Mouse (Mus musculus) cortical plate, adult 2 months (tissue): ENCODE results near the gene Spink4.

Source experiments
- CTCF ChIP-seq: fragments of 200-500 bp; IDR thresholded peaks from 2 replicates; pipeline ENCODE4 v1.5.1; 2011; ENCODE audit warnings: mild to moderate bottlenecking, control low read depth, low read length; ENCODE audit not compliant: insufficient read depth; ENCODE audit errors: extremely low read depth
- POLR2A ChIP-seq: fragments of 200-500 bp; IDR thresholded peaks from 2 replicates; pipeline ENCODE4 v1.6.1; 2011; ENCODE audit warnings: mild to moderate bottlenecking, low read length, control low read depth; ENCODE audit not compliant: insufficient read depth; ENCODE audit errors: extremely low read depth

DNA sequence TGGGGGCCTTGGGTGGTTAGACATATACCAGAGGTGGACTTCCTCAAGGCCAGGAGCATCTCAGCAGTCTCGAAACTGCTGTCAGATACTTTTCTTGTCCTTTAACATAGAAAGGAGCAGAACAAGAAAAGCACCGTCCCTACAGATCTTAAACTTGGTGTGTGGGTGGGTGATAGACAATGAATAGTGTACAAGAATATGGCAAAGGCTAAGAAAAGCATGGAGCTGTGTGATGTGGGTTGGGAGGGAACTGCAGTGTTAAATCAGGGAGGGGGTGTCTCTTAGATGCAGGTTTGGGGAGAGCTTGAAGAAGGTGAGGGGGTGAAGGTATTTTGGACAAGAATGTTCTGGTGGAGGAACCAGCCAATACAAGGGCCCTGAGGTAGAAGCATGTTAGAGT is 724 bp downstream of the Spink4 start:
- TF ChIP-seq POLR2A (no peak), CTCF (no peak)
